Mouse (Mus musculus) urinary bladder, postnatal 4 days (tissue): ENCODE results near the gene Uri1.

Experiments
- DNase-seq, 2 experiments: peaks; one replicate each; pipeline ENCODE4 v3.0.0; 2021 to 2022; ENCODE audit warnings: low spot score in 2 of 2

Gene Uri1

GRCm38 (mm10) chr7:38015356-38015755 lies 8.0 kb downstream of the Uri1 start:
- no peak for DNase-seq

DNA sequence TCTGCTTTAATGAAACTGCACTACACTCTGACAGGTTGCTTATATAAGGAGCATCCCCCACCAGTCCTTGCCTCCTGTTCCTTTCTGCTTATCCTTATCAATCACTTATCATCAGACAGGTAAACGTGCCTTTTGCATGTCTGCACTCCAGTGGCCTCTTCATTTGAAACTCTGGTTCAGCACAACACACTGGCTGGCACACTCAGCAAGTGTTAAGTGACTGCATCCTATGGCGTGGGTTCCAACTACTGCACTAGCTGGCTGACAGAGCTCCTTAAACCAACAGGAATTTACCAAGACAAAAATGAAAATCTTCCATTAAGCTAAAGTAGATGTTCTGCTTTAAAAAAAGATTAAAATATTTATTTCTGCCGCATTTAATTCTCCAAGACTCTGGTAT lies 9.4 kb downstream of the Uri1 start:
- DNase-seq, result no peak

DNA sequence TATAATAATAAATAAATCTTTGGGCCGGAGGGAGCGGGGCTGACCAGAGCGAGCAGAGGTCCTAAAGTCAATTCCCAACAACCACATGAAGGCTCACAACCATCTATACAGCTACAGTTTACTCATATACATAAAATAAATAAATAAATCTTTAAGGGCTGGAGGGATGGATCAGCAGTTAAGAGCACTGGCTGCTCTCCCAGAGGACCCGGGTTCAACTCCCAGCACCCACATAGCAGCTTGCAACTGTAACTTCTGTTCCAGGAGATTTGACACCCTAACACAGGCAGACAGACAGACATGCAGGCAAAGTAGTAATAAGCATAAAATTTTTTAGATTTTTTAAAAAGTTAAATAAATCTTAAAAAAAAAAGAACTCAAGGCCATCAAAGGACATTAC lies 10.5 kb downstream of the Uri1 start:
- DNase-seq, result no peak

DNA sequence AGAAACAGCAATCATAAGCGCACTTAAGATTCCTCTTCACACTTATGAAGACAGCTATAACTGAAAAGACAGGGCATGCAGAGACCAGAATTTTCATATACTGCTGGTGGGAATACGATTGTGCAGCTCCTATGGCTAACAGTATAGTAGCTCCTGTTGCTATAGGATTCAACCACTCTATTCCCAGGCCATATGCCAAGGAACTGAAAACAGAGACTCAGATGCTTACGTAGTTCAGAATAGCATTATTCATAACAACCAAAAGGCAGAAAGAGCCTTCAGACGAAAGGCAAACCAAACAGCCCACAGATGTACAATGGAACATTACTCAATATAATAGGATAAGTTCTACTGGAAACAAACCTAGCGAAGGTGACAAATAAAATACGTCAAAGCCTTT lies 15.0 kb downstream of the Uri1 start:
- DNase-seq, result no peak

DNA sequence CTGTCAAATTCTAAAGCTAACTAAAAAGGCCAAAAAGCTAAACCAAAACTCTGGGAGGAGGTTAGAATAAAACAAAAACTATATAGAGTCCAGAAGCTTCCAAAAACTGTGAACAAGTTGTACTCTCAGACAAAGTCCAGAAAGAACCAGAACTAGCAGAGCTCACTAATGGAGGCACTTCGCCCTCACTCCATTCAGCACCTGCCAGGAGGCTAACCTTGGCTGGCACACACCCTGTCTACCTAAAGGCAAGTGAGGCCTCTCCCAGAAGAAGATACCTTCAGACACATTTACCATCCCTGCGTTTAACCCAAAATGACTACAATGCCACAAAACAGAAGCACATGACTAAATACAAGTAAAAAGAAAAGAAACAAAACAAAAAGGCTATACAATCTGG lies 20.9 kb downstream of the Uri1 start:
- no peak for DNase-seq

DNA sequence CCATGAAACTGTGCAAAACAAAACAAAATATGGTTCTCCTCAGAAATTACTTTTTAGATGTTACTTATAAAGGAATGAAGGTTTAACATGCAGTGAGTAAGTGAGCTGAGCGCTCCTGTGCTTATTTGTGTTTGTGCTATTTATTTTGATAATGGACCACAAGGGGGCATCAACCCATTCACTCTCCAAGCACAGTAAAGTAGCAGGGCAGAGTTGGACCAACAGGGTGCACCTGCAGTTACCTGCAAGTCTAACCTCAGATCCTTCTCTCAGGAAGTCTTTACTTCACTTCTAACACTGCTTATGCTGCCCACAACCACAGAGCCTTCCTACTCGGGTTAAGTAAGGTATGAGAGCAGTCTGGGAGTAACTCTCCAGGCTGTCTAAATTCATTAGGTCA lies 23.7 kb downstream of the Uri1 start:
- no peak for DNase-seq

GRCm38 (mm10) chr7:37992861-37993260 lies 30.5 kb downstream of the Uri1 start:
- no peak for DNase-seq

- DNase-seq, result no peak
Observed at GRCm38 (mm10) chr7:37984866-37985265, 38.5 kb downstream of the Uri1 start.

GRCm38 (mm10) chr7:37983471-37983870 lies 39.9 kb downstream of the Uri1 start:
- DNase-seq, result no peak

GRCm38 (mm10) chr7:37979729-37980128 lies 43.6 kb downstream of the Uri1 start:
- DNase-seq, result no peak

GRCm38 (mm10) chr7:37978412-37978811 lies 44.9 kb downstream of the Uri1 start:
- DNase-seq, result no peak

DNA sequence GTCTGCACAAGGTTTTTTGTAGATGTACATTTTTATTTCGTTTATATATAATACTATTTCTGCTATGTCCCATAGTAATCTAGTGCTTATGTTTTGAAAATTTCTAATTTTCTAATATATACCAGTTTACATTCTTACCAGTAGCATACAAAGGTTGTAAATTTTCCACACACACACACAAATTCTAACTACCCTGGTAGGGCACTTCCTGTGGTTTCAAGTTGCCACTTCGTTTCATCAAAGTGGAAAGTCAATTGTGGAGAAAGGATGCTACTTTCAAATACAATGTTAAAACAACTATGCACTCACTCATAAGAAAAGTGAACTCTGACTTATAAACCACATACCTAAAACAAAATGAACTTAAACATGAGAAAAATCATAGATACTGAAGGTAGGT lies 45.7 kb downstream of the Uri1 start:
- no peak for DNase-seq

DNA sequence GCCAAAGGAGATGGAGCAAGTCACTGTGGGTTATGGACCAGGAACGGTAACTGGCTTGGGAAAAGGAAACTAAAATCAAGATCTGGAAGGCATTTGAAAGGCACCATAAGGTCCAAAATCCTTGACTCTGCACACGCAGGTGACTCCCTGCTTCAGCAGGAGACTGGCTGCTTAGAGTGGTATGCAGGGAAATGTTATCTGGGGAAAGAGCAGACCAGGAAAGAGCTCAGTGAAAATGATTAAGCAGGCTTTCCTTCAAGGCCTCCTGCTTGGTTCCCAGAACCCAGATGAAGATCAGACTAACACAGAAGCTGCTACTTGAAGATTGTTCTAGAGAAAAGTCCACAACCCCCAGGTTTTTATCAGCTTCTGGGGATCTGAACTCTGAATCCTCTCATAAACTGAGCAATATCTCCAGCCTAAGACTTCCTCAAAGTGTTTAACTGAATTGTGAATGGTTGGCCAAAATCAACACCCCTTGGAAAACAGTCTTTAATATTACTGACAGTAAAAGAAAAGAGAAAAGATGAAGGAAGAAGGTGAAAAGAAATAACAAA lies 50.3 kb downstream of the Uri1 start:
- no peak for DNase-seq

DNA sequence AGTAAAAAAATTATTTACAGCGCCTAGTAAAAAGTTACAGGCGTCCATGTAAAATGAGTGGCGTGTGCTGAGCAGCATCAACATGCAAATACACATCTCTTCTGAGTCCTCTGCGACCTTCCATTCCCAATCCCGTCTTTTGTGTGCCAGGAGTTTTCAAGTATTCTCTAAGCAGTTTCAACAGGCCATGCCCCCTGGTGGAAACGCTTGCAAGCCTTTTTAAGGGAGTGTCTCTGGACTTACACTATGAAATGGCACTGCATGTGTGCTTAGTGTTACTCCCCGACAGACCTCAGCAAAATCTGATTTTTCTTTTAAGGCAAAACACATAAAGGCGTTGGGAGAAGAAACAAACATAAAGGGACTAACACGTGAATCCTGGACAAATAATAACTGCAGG lies 50.8 kb downstream of the Uri1 start:
- DNase-seq, result no peak

DNA sequence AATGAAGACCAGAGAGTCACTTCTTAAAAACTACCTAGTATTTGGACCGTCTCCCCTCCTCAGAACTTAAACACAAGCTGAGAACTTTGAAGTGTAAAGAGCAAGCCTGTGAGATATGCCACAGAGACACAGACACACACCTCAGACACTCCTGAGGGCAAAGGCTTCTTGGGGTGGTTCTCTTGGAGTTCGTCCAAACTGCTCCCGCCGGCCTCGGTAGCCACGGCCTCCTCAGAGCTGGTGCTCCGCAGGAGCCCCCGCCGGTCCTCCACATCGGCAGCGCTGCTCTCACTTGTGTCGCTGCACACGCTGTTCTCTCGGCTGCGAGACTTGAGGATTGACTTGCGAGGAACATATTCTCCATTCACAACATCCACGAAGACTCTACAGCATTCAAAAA lies 61.0 kb downstream of the Uri1 start:
- no peak for DNase-seq

DNA sequence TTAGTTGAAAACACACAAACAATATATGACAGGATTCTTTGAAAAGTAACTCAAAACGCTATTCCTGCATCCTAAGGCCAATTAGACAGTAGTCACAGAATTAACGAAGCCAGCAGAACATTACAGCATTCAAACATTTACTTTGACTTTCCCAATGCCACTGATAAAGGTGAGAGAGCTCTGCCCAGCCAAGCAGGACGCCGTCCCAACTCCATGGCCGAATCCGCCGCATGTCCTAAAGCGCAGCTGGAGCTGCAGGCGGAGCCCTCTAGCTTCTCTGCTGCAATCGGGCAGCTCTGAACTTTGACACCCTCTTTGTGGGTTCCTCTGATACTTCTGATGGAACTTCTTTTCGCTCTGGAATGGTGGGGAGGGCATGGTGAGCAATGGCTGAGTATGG lies 62.1 kb downstream of the Uri1 start:
- no peak for DNase-seq

- DNase-seq, result no peak
Observed at GRCm38 (mm10) chr7:37951841-37952240, 71.5 kb downstream of the Uri1 start.

DNA sequence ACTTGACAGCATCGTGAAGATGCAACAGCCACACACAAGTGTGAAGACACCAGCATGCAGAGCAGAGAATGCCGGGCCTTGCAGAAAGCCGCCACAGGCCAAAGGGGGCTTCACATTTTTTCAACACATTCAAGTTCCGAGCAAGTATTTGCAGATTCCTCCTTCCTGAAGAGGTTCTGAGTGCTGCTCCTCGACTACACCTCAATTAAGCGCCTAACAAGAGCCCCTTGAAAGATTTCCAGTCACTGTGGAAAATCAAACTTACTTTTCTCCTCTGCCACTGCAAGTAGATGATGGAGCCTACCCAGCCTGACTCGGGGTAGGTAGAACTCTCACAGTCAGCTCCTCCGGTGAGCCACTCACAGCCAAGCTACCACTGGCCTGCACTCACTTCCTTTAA lies 86.9 kb downstream of the Uri1 start:
- no peak for DNase-seq

- no peak for DNase-seq
Observed at GRCm38 (mm10) chr7:37935786-37936185, 87.6 kb downstream of the Uri1 start.

DNA sequence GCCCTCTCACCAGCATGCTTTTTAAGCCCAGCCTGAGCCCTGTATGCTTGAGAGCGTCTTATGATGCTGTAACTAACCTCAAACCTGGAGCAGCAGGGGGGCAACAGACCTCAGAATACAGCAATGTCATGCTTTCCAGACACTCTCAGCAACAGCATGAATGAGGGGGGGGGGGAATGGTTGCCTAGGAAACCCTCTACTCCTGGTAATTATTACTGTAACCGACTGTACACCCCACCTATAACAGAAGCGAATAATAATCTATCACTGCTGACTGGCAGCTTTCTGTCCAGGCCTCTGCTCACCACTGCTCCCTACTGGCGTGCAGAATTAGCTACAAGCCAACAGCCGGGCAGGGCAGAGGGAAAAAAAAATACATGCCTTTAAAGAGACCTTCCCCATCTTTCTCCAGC lies 88.6 kb downstream of the Uri1 start:
- no peak for DNase-seq

DNA sequence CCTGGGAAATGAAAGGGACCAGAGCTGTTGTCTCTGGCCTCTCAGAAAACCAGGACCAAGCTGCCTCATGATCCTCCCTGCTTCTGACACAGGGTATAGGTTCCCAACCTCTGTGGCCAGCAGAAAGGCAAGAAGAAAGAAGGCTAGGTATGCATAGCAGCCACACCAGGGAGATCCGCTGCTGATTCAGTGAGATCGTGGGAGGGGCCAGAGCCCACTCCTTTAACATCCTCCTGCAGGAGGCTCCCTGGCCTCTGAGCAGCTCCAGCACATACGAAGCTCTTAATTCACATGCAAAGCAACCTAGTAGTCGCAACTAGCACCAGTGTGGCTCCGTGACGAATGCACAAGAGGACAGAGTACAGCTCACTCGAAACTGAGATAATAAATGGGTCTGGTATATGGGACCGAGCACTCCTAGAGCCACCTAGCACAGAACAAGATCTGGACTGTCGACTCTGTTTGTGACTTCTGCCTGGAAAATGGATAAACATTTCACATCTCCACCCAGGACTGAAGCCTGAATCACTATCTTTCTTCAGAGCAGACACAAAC lies 89.5 kb downstream of the Uri1 start:
- DNase-seq, result no peak

DNA sequence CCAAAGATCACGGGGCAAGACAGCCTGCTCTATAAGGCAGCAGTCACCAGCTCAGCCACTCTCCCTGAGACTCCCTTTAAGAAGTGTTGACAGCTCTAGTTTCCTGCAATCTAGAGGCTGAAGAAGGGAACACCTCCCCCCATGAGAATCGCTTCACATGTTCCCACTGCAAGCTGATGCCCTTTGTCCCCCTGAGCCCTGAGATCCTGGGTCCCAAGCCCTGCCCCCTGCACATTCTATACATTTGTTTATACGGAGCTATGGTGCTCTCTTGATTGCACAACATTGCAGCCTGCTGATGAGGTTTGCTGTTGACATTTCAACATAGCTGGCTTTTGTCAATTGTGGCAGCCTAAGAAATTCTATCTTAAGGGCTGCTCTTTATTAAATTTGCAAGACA lies 91.7 kb downstream of the Uri1 start:
- DNase-seq, result no peak

DNA sequence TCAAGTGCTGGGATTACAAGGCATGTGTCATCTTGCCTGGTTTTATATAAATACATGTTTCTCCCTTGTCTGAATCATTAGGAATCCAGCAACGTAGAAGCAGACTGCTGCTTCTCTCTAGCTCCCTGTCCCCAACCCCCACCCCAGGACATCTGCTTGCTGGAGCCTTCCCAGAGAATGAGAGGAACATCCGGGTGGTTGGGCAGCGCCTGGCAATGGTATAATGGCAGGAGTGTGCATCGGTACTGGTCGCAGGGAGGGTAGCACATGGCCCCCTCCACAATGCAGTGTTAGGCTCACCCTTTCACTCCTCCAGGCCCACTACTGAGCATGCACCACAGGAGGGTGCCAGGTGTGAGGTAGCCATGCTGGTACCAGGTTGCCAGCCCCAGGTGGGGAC lies 93.6 kb downstream of the Uri1 start:
- no peak for DNase-seq

DNA sequence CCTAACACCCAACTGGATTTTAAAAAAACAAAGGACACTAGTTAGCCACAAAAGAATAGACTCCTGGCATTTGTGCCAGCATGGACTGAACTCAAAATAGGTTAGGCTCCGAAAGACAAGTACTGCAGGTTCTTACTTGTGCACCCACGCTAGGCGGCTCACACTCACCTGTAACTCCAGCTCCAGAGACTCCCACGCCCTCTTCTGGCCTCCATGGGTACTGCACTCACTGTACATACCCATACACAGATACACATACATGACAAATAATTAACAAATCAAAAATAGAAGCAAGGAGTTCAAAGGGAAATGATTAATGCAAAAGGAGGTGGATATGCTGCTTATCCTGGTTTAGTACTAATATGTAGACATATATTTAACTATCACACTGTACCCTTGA lies 100.4 kb downstream of the Uri1 start:
- DNase-seq, result no peak
